Mouse (Mus musculus): Measurements from ENCODE around the gene Slc39a11. TPM values are rescaled to one million over a fixed set of nuclear protein-coding genes. Genes with fewer than 3 reads are reported as not detected.

Gene Slc39a11
- 10 to 100 TPM; 19.9 to 21.8 TPM for total RNA-seq (2021)

- intact Hi-C loops (cut with DNase I) = no loop called here
Observed at GRCm38 (mm10) chr11:113649353-113650210, at the start of gene Slc39a11. Gene Slc39a11 (minus strand): TSS chr11:113650079.

GRCm38 (mm10) chr11:113699643-113700042 lies 49.8 kb upstream of the Slc39a11 start:
- intact Hi-C loops (cut with DNase I) = loop anchor here (5.0 to 10.0 kb wide), 2 partner anchors 365 to 938 kb away; partner anchors contain the start of gene Sdk2
- DNase-seq (ENCODE audit: extremely low spot score in 1 of 2, low spot score in 2 of 2) = no peak

More at GRCm38 (mm10) chr11:113649353-113650210, at the start of gene Slc39a11:
- DNase-seq (ENCODE audit: extremely low spot score in 1 of 2, low spot score in 2 of 2) = peak in 1 of 2 experiments; percentile 86

GRCm38 (mm10) chr11:113698013-113698545 lies 48.2 kb upstream of the Slc39a11 start:
- intact Hi-C loops (cut with DNase I) = no loop called here
- DNase-seq (ENCODE audit: extremely low spot score in 1 of 2, low spot score in 2 of 2) = peak in 1 of 2 experiments; percentile 67

GRCm38 (mm10) chr11:113697571-113697970 lies 47.7 kb upstream of the Slc39a11 start:
- intact Hi-C loops (cut with DNase I) = no loop called here
- no peak for DNase-seq (ENCODE audit: extremely low spot score in 1 of 2, low spot score in 2 of 2)

- intact Hi-C loops (cut with DNase I) = no loop called here
- DNase-seq (ENCODE audit: extremely low spot score in 1 of 2, low spot score in 2 of 2) = peak in 1 of 2 experiments; percentile 2
Observed at GRCm38 (mm10) chr11:113691851-113692250, 42.0 kb upstream of the Slc39a11 start.

GRCm38 (mm10) chr11:113691318-113691717 lies 41.4 kb upstream of the Slc39a11 start:
- DNase-seq (ENCODE audit: extremely low spot score in 1 of 2, low spot score in 2 of 2) = no peak
- intact Hi-C loops (cut with DNase I) = no loop called here

- intact Hi-C loops (cut with DNase I) = no loop called here
- no peak for DNase-seq (ENCODE audit: extremely low spot score in 1 of 2, low spot score in 2 of 2)
Observed at GRCm38 (mm10) chr11:113690506-113690905, 40.6 kb upstream of the Slc39a11 start.

GRCm38 (mm10) chr11:113687031-113687430 lies 37.2 kb upstream of the Slc39a11 start:
- DNase-seq (ENCODE audit: extremely low spot score in 1 of 2, low spot score in 2 of 2) = no peak
- intact Hi-C loops (cut with DNase I) = no loop called here

GRCm38 (mm10) chr11:113684707-113685426 lies 35.0 kb upstream of the Slc39a11 start:
- intact Hi-C loops (cut with DNase I) = no loop called here
- DNase-seq (ENCODE audit: extremely low spot score in 1 of 2, low spot score in 2 of 2) = no peak

GRCm38 (mm10) chr11:113683957-113684706 lies 34.3 kb upstream of the Slc39a11 start, which contains the start of the genes Fam104a and D11Wsu47e:
Gene Fam104a (minus strand): TSS chr11:113684155.
Gene D11Wsu47e (plus strand): TSS chr11:113684412.
- DNase-seq (ENCODE audit: extremely low spot score in 1 of 2, low spot score in 2 of 2) = peak; percentile 89 to 96
- intact Hi-C loops (cut with DNase I) = no loop called here

GRCm38 (mm10) chr11:113683627-113683956 lies 33.7 kb upstream of the Slc39a11 start:
- intact Hi-C loops (cut with DNase I) = no loop called here

GRCm38 (mm10) chr11:113682897-113683626 lies 33.2 kb upstream of the Slc39a11 start:
- DNase-seq (ENCODE audit: extremely low spot score in 1 of 2, low spot score in 2 of 2) = peak in 1 of 2 experiments; percentile 87
- intact Hi-C loops (cut with DNase I) = no loop called here

More at GRCm38 (mm10) chr11:113683627-113683956, 33.7 kb upstream of the Slc39a11 start:
- DNase-seq (ENCODE audit: extremely low spot score in 1 of 2, low spot score in 2 of 2) = no peak

GRCm38 (mm10) chr11:113681979-113682378 lies 32.1 kb upstream of the Slc39a11 start:
- intact Hi-C loops (cut with DNase I) = no loop called here
- DNase-seq (ENCODE audit: extremely low spot score in 1 of 2, low spot score in 2 of 2) = no peak

GRCm38 (mm10) chr11:113680954-113681353 lies 31.1 kb upstream of the Slc39a11 start:
- intact Hi-C loops (cut with DNase I) = no loop called here
- DNase-seq (ENCODE audit: extremely low spot score in 1 of 2, low spot score in 2 of 2) = no peak

GRCm38 (mm10) chr11:113678373-113678772 lies 28.5 kb upstream of the Slc39a11 start:
- intact Hi-C loops (cut with DNase I) = no loop called here
- DNase-seq (ENCODE audit: extremely low spot score in 1 of 2, low spot score in 2 of 2) = no peak

- no peak for DNase-seq (ENCODE audit: extremely low spot score in 1 of 2, low spot score in 2 of 2)
- intact Hi-C loops (cut with DNase I) = no loop called here
Observed at GRCm38 (mm10) chr11:113677378-113677777, 27.5 kb upstream of the Slc39a11 start.

- intact Hi-C loops (cut with DNase I) = no loop called here
- no peak for DNase-seq (ENCODE audit: extremely low spot score in 1 of 2, low spot score in 2 of 2)
Observed at GRCm38 (mm10) chr11:113676847-113677246, 27.0 kb upstream of the Slc39a11 start.

- intact Hi-C loops (cut with DNase I) = no loop called here
- no peak for DNase-seq (ENCODE audit: extremely low spot score in 1 of 2, low spot score in 2 of 2)
Observed at GRCm38 (mm10) chr11:113674595-113674994, 24.7 kb upstream of the Slc39a11 start.
